Comparison of ENCODE assay signal across 14 mouse cellular contexts in the genomic region with DNA sequence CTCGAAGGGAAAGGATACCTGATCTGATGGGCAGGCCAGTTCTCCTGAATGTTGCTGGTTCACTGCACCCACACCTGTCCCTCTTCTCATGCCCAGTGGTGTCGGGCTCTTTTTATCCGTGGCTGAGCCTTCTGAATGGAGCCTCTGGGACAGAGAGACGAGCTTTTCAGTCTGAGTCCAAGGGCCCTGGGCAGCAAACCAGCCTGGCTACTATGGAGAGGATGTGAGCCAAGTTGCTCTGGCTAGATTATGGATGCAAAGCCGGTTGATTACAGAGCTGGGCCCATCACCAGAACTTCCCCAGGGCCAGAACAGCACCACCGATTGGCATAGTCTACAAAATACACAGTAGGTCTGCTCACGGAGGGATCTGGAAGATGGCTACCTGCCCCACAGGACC. TPM values are rescaled to one million over a fixed set of nuclear protein-coding genes. Genes with fewer than 3 reads are reported as not detected.
DNase-seq lines count a peak whose midpoint lies in the region; ATAC-seq and TF ChIP-seq lines count a peak whose summit lies in the region.
"Had no signal": no experiment of that assay in that cellular context is flagged by ENCODE, and none has a peak within 500 bp of the region (broad histone marks: within the 10 kb centered on the region; RNA-seq: fewer than 3 reads in every experiment).

No protein-coding gene starts in this region.

- H3K4me2 ChIP-seq in forebrain, embryonic 12.5 days = no peak overlapping the region
- no peak overlapping the region for H3K4me2 ChIP-seq in hindbrain, postnatal 0 days (ENCODE audit: low read depth, low read length)
- no peak overlapping the region for H3K4me2 ChIP-seq in hindbrain, embryonic 11.5 days (replicated peaks; ENCODE audit: low read depth, low read length)
- H3K4me2 ChIP-seq in limb, embryonic 15.5 days = no peak overlapping the region
- H3K4me2 ChIP-seq: heart, embryonic 13.5 days; neural tube, embryonic 12.5 days had no signal

- H3K27me3 ChIP-seq in forebrain, embryonic 10.5 days (ENCODE audit: poor library complexity, severe bottlenecking) = peaks cover 52% of the 10 kb centered on the region
- H3K27me3 ChIP-seq in forebrain, embryonic 12.5 days = peaks cover 12% of the 10 kb centered on the region
- no peaks in the 10 kb centered on the region for H3K27me3 ChIP-seq in hindbrain, postnatal 0 days (ENCODE audit: insufficient read depth, low read length)
- no peaks in the 10 kb centered on the region for H3K27me3 ChIP-seq in hindbrain, embryonic 11.5 days (ENCODE audit: control insufficient read depth, insufficient read depth, low read length)
- no peaks in the 10 kb centered on the region for H3K27me3 ChIP-seq in limb, embryonic 15.5 days
- H3K27me3 ChIP-seq: neural tube, embryonic 12.5 days had no signal

- no peak for ATAC-seq in forebrain, embryonic 12.5 days (ENCODE audit: low FRiP score)
- peak; percentile 33; the same call in 1 of the 2 replicates for ATAC-seq in hindbrain, postnatal 0 days
- ATAC-seq in hindbrain, embryonic 11.5 days (ENCODE audit: low FRiP score) = no peak
- no peak for ATAC-seq in limb, embryonic 15.5 days (ENCODE audit: insufficient number of reproducible peaks, low FRiP score, low TSS enrichment, low read depth)

- no peak for DNase-seq in forebrain, embryonic 10.5 days (ENCODE audit: extremely low spot score, low spot score)
- DNase-seq in hindbrain, postnatal 0 days (ENCODE audit: low spot score) = peak; percentile 64
- DNase-seq in hindbrain, embryonic 11.5 days (ENCODE audit: low spot score) = no peak
- peak; percentile 66 to 72 for DNase-seq in right cerebral cortex, postnatal 10 days (ENCODE audit: low spot score in 2 of 2)
- no peak for DNase-seq in right cerebral cortex, postnatal 36 days (ENCODE audit: low spot score in 2 of 2)
- no peak for DNase-seq in urinary bladder, postnatal 10 days (ENCODE audit: low spot score)
- DNase-seq: heart, adult 11 months; heart, postnatal 36 days; lung, postnatal 10 days; thymus, postnatal 4 days had no signal

- H3K4me1 ChIP-seq in forebrain, embryonic 10.5 days = peaks cover 40% of the 10 kb centered on the region
- H3K4me1 ChIP-seq in forebrain, embryonic 12.5 days = peaks cover 12% of the 10 kb centered on the region
- peaks cover 5% of the 10 kb centered on the region; the same call in 1 of the 2 replicates for H3K4me1 ChIP-seq in hindbrain, postnatal 0 days (ENCODE audit: insufficient read depth, low read length)
- no peaks in the 10 kb centered on the region for H3K4me1 ChIP-seq in hindbrain, embryonic 11.5 days (replicated peaks; ENCODE audit: control insufficient read depth, insufficient read depth, low read length)
- H3K4me1 ChIP-seq in limb, embryonic 15.5 days = peaks cover 32% of the 10 kb centered on the region
- H3K4me1 ChIP-seq: neural tube, embryonic 12.5 days had no signal

- H3K36me3 ChIP-seq in forebrain, embryonic 10.5 days (replicated peaks) = no peaks in the 10 kb centered on the region
- no peaks in the 10 kb centered on the region for H3K36me3 ChIP-seq in forebrain, embryonic 12.5 days (replicated peaks)
- no peaks in the 10 kb centered on the region for H3K36me3 ChIP-seq in hindbrain, postnatal 0 days (ENCODE audit: insufficient read depth, low read length)
- H3K36me3 ChIP-seq in hindbrain, embryonic 11.5 days (ENCODE audit: control insufficient read depth, insufficient read depth, low read length) = no peaks in the 10 kb centered on the region
- H3K36me3 ChIP-seq in limb, embryonic 15.5 days = no peaks in the 10 kb centered on the region
- H3K36me3 ChIP-seq: heart, embryonic 13.5 days; neural tube, embryonic 12.5 days had no signal

- no peaks in the 10 kb centered on the region for H3K9me3 ChIP-seq in forebrain, embryonic 10.5 days
- no peaks in the 10 kb centered on the region for H3K9me3 ChIP-seq in forebrain, embryonic 12.5 days
- H3K9me3 ChIP-seq in hindbrain, postnatal 0 days (ENCODE audit: low read length) = no peaks in the 10 kb centered on the region
- H3K9me3 ChIP-seq in hindbrain, embryonic 11.5 days (ENCODE audit: control insufficient read depth, low read length) = no peaks in the 10 kb centered on the region
- no peaks in the 10 kb centered on the region for H3K9me3 ChIP-seq in limb, embryonic 15.5 days
- H3K9me3 ChIP-seq: heart, embryonic 13.5 days; neural tube, embryonic 12.5 days had no signal

- no peak overlapping the region for H3K4me3 ChIP-seq in forebrain, embryonic 10.5 days
- H3K4me3 ChIP-seq in forebrain, embryonic 12.5 days (replicated peaks) = no peak overlapping the region
- H3K4me3 ChIP-seq in hindbrain, postnatal 0 days (ENCODE audit: low read length) = no peak overlapping the region
- no peak overlapping the region for H3K4me3 ChIP-seq in hindbrain, embryonic 11.5 days (ENCODE audit: low read depth, low read length)
- no peak overlapping the region for H3K4me3 ChIP-seq in limb, embryonic 15.5 days
- H3K4me3 ChIP-seq: heart, embryonic 13.5 days; neural tube, embryonic 12.5 days had no signal

- WGBS in forebrain, embryonic 10.5 days = 72% methylated on average over 7 of the region's 7 CpGs
- 66% methylated on average over 7 of the region's 7 CpGs for WGBS in forebrain, embryonic 12.5 days
- WGBS in hindbrain, postnatal 0 days = 45% methylated on average over 7 of the region's 7 CpGs
- WGBS in hindbrain, embryonic 11.5 days = 78% methylated on average over 7 of the region's 7 CpGs
- 66% methylated on average over 7 of the region's 7 CpGs for WGBS in limb, embryonic 15.5 days

- no peak overlapping the region for H3K9ac ChIP-seq in forebrain, embryonic 12.5 days
- H3K9ac ChIP-seq in hindbrain, postnatal 0 days (replicated peaks; ENCODE audit: low read length) = no peak overlapping the region
- H3K9ac ChIP-seq in hindbrain, embryonic 11.5 days (ENCODE audit: low read depth, low read length) = no peak overlapping the region
- no peak overlapping the region for H3K9ac ChIP-seq in limb, embryonic 15.5 days
- H3K9ac ChIP-seq: heart, embryonic 13.5 days; neural tube, embryonic 12.5 days had no signal

- no peak for TF ChIP-seq CTCF in hindbrain, postnatal 0 days (IDR thresholded peaks at IDR 0.05; ENCODE audit: low read depth)

- peak overlapping the region; percentile 44; the same call in 1 of the 2 replicates for H3K27ac ChIP-seq in forebrain, embryonic 10.5 days
- no peak overlapping the region for H3K27ac ChIP-seq in forebrain, embryonic 12.5 days
- peak overlapping the region; percentile 48; the same call in 1 of the 2 replicates for H3K27ac ChIP-seq in hindbrain, postnatal 0 days
- no peak overlapping the region for H3K27ac ChIP-seq in hindbrain, embryonic 11.5 days (ENCODE audit: low read depth, low read length)
- peak overlapping the region; percentile 72; the same call in 1 of the 2 replicates for H3K27ac ChIP-seq in limb, embryonic 15.5 days
- H3K27ac ChIP-seq: heart, embryonic 13.5 days; neural tube, embryonic 12.5 days had no signal

RNA-seq across cellular contexts. Expression of a gene that starts 18.5 kb away (rescaled TPM):
- 12.8 and 14.3 TPM in 2 replicates for polyA plus RNA-seq in forebrain, embryonic 10.5 days (2016; fragmentation: Nextera tagmentation; extraction: Ambion mirVana)
- polyA plus RNA-seq in forebrain, embryonic 12.5 days (2016; fragmentation: Nextera tagmentation; extraction: Ambion mirVana) = 14.8 and 17.4 TPM in 2 replicates
- 31.8 and 38.0 TPM in 2 replicates for total RNA-seq in hindbrain, postnatal 0 days (2014; rRNA removed)
- polyA plus RNA-seq in hindbrain, postnatal 0 days (2015; fragmentation: Nextera tagmentation; extraction: Ambion mirVana) = 5.9 and 6.0 TPM in 2 replicates
- 20.1 and 26.5 TPM in 2 replicates for polyA plus RNA-seq in hindbrain, embryonic 11.5 days (2014; fragmentation: Nextera tagmentation; extraction: Ambion mirVana)
- polyA plus RNA-seq in limb, embryonic 15.5 days (2015; fragmentation: Nextera tagmentation; extraction: Ambion mirVana) = 15.8 and 20.3 TPM in 2 replicates

Comparison
In these comparisons a context has a peak if more than half of its experiments do, and no peak if none do; other contexts are left out.
1. DNase-seq: peak in hindbrain, postnatal 0 days (single experiment) and right cerebral cortex, postnatal 10 days (2 of 2); none in forebrain, embryonic 10.5 days (single experiment), hindbrain, embryonic 11.5 days (single experiment), right cerebral cortex, postnatal 36 days (0 of 2) and urinary bladder, postnatal 10 days (single experiment).
2. H3K27ac ChIP-seq: peak in forebrain, embryonic 10.5 days (single experiment), hindbrain, postnatal 0 days (single experiment) and limb, embryonic 15.5 days (single experiment); none in forebrain, embryonic 12.5 days (single experiment) and hindbrain, embryonic 11.5 days (single experiment).